Mouse (Mus musculus): ENCODE measurements at regions not wholly inside any gene's neighbourhood (a gene's known extent, or its start where the extent isn't known, plus 50 kb on each side); places are given as distances from the start of the nearest gene placed in this dataset.

DNA sequence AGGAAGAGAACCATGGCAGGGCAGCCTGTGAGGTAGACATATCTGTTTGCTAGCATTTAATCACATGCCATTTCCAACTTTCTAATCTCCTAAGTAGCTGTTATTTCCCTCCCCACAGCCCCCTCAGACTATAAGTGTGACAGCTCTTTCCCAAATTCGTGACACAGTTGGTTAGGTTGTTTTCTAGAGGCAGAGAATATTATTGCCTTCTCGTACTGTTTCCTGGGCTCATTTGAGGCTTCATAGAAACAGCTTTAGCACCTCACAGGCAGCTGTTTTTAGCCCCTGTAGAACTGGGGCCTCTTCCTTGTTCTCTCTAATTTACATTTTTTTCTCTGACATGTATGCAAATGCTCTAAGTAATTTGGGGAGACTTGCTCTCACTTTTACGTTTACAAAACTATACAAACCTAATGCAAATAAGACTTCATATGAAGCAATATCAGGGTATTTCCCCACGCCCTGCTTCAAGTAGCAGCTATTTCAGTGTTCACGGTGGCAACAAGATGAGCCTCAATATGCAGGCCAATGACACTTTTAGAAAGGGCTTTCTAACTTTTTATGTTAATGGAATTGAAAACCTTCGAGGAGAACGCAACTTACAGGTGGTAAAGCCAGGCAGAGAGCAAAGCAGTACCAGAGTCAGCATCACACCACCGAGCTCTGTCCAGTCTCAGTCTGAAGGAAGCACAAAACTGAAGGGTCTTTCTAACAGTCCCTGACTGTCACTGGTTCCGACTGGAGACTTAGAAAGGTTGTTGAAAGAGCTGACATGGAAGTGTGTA is 79.4 kb downstream of the Fam43a start:
- H3K4me3 ChIP-seq (ENCODE audit: low read length): no peak overlapping the region
- no peaks in the 10 kb centered on the region for H3K27me3 ChIP-seq (ENCODE audit: control insufficient read depth, insufficient read depth, low read length)
- ATAC-seq (replicated peaks; ENCODE audit: extremely low read depth, insufficient read depth, low FRiP score): no peak
- no peak overlapping the region for H3K4me2 ChIP-seq (ENCODE audit: low read depth, low read length)
- H3K9me3 ChIP-seq (replicated peaks; ENCODE audit: control insufficient read depth, low read length): peaks cover under 1% of the 10 kb centered on the region; the same call in 1 of the 2 replicates
- H3K4me1 ChIP-seq (ENCODE audit: control insufficient read depth, insufficient read depth, low read length): no peaks in the 10 kb centered on the region
- H3K27ac ChIP-seq (ENCODE audit: low read length): no peak overlapping the region
- H3K36me3 ChIP-seq (ENCODE audit: control insufficient read depth, insufficient read depth): no peaks in the 10 kb centered on the region
- 79% methylated on average over 9 of the region's 9 CpGs for WGBS
- H3K9ac ChIP-seq (ENCODE audit: low read length): no peak overlapping the region

DNA sequence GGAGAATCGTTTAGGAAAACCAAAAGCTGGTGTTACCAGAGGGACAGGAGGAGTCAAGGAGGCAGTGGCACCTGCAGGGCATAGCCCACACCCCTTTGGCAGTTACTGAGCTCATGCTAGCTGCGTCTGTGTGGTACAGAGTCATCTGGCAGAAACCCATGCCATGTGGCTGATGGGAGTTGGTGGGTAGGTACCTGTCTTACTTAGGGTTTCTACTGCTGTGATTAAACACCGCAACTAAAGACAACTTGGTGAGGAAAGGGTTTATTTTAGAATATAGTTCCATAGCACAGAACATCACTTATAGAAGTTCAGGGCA is 79.9 kb downstream of the Fam43a start:
- WGBS: 83% methylated on average over 3 of the region's 3 CpGs
- ATAC-seq (replicated peaks; ENCODE audit: extremely low read depth, insufficient read depth, low FRiP score): no peak
- no peaks in the 10 kb centered on the region for H3K4me1 ChIP-seq (ENCODE audit: control insufficient read depth, insufficient read depth, low read length)
- no peaks in the 10 kb centered on the region for H3K36me3 ChIP-seq (ENCODE audit: control insufficient read depth, insufficient read depth)
- H3K27me3 ChIP-seq (ENCODE audit: control insufficient read depth, insufficient read depth, low read length): no peaks in the 10 kb centered on the region
- no peak overlapping the region for H3K4me3 ChIP-seq (ENCODE audit: low read length)
- H3K9me3 ChIP-seq (replicated peaks; ENCODE audit: control insufficient read depth, low read length): peaks cover 6% of the 10 kb centered on the region
- no peak overlapping the region for H3K9ac ChIP-seq (ENCODE audit: low read length)
- no peak overlapping the region for H3K4me2 ChIP-seq (ENCODE audit: low read depth, low read length)
- H3K27ac ChIP-seq (ENCODE audit: low read length): no peak overlapping the region

DNA sequence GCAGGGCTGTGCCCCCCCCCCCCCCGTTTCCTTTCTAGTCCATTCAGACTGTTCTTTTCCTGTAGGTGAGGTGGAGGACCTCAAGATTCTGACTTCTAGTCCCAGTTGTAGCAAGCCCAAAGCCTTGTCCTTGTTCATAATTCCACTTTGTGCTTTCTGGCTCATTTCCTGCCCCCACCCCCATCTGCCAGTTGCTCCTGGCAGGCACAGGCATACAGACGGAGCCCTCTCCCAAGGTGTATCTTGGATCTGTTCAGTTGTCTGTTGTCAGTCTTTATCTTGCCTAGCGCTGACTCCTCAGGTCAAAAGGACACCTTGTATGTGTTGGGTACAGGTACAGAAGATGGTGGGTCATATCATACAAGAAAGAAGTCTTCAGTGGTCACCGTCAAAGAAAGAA is 81.9 kb downstream of the Fam43a start:
- Histone ChIP-seq H3K4me3 (ENCODE audit: low read length) (no peak overlapping the region), H3K36me3 (ENCODE audit: control insufficient read depth, insufficient read depth) (no peaks in the 10 kb centered on the region), H3K9me3 (replicated peaks; ENCODE audit: control insufficient read depth, low read length) (peaks cover 8% of the 10 kb centered on the region), H3K9ac (ENCODE audit: low read length) (no peak overlapping the region), H3K4me1 (ENCODE audit: control insufficient read depth, insufficient read depth, low read length) (no peaks in the 10 kb centered on the region), H3K27me3 (ENCODE audit: control insufficient read depth, insufficient read depth, low read length) (no peaks in the 10 kb centered on the region), H3K4me2 (ENCODE audit: low read depth, low read length) (no peak overlapping the region), H3K27ac (ENCODE audit: low read length) (no peak overlapping the region)
- 78% methylated on average over 4 of the region's 4 CpGs for WGBS
- ATAC-seq (replicated peaks; ENCODE audit: extremely low read depth, insufficient read depth, low FRiP score): no peak

DNA sequence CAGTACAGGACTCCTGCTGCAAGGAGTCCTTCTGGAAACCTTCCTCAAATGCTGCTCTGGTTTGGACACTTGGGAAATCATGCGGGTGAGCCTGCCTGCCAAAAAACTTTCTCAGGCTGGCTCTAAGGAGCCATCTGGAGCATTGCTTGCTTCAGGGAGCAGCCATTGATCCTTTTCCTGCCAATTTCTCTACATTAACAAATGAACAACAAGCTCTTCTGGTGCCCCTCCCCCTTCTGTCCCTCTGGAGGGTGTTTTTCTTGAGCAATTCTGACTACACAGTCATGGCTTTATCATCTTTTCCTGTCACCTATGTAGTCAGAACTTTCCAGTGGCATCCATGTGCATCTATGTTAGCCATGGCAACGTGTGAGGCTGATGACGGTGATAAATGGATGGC is 84.5 kb downstream of the Fam43a start:
- no peaks in the 10 kb centered on the region for H3K27me3 ChIP-seq (ENCODE audit: control insufficient read depth, insufficient read depth, low read length)
- H3K4me2 ChIP-seq (ENCODE audit: low read depth, low read length): no peak overlapping the region
- 87% methylated on average over 3 of the region's 3 CpGs for WGBS
- no peak overlapping the region for H3K27ac ChIP-seq (ENCODE audit: low read length)
- H3K9ac ChIP-seq (ENCODE audit: low read length): no peak overlapping the region
- peaks cover 8% of the 10 kb centered on the region for H3K9me3 ChIP-seq (replicated peaks; ENCODE audit: control insufficient read depth, low read length)
- no peaks in the 10 kb centered on the region for H3K36me3 ChIP-seq (ENCODE audit: control insufficient read depth, insufficient read depth)
- no peaks in the 10 kb centered on the region for H3K4me1 ChIP-seq (ENCODE audit: control insufficient read depth, insufficient read depth, low read length)
- no peak overlapping the region for H3K4me3 ChIP-seq (ENCODE audit: low read length)
- no peak for ATAC-seq (replicated peaks; ENCODE audit: extremely low read depth, insufficient read depth, low FRiP score)

DNA sequence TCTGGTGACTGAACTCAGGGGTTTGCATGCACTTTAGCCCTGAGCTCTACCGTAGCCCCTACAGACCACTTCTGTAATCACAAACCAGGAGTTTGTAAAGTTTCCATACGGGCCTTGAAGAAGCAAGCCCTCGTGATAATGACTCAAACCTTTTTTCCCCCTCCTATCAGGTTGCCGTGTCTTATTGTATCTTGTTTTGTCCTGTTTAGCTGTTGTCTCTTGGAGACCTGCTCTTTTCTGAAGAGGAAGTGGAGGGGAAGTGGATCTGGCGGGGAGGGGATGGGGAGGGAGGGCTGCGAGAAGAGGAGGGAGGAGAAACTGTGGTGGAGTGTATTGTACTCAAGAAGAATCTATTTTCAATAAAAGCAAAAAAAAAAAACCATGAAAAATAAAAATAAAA is 87.0 kb downstream of the Fam43a start:
- ATAC-seq (replicated peaks; ENCODE audit: extremely low read depth, insufficient read depth, low FRiP score): no peak

DNA sequence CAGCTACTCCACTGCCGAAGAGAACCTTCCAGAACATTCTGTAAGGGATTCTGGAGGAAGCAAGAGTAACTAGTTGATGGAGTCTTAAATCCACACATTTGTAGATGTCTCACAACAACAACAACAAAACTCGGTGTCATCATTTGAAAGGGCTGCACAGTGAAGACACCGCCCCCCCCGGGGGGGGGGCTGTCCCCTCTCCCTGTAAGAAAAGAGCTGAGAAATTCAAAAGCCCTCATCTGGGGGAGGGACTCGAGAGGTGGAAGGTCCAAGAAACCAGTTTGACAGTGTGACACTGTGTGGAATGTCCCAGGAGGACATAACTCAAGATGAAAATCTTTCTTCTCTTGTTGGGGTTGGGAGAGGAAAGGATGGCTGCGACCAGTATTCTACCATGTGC is 87.7 kb downstream of the Fam43a start:
- Histone ChIP-seq H3K4me3 (ENCODE audit: low read length) (no peak overlapping the region), H3K4me1 (ENCODE audit: control insufficient read depth, insufficient read depth, low read length) (no peaks in the 10 kb centered on the region), H3K27ac (ENCODE audit: low read length) (no peak overlapping the region), H3K27me3 (ENCODE audit: control insufficient read depth, insufficient read depth, low read length) (no peaks in the 10 kb centered on the region), H3K9ac (ENCODE audit: low read length) (no peak overlapping the region), H3K9me3 (replicated peaks; ENCODE audit: control insufficient read depth, low read length) (peaks cover 8% of the 10 kb centered on the region), H3K4me2 (ENCODE audit: low read depth, low read length) (no peak overlapping the region), H3K36me3 (ENCODE audit: control insufficient read depth, insufficient read depth) (no peaks in the 10 kb centered on the region)
- 88% methylated on average over 6 of the region's 6 CpGs for WGBS
- ATAC-seq (replicated peaks; ENCODE audit: extremely low read depth, insufficient read depth, low FRiP score): no peak

More for the DNA sequence above, 87.0 kb downstream of the Fam43a start:
- Histone ChIP-seq H3K27ac (ENCODE audit: low read length) (no peak overlapping the region), H3K27me3 (ENCODE audit: control insufficient read depth, insufficient read depth, low read length) (no peaks in the 10 kb centered on the region), H3K4me1 (ENCODE audit: control insufficient read depth, insufficient read depth, low read length) (no peaks in the 10 kb centered on the region), H3K4me2 (ENCODE audit: low read depth, low read length) (no peak overlapping the region), H3K9me3 (replicated peaks; ENCODE audit: control insufficient read depth, low read length) (peaks cover 8% of the 10 kb centered on the region), H3K4me3 (ENCODE audit: low read length) (no peak overlapping the region), H3K9ac (ENCODE audit: low read length) (no peak overlapping the region), H3K36me3 (ENCODE audit: control insufficient read depth, insufficient read depth) (no peaks in the 10 kb centered on the region)
- 43% methylated on average over 6 of the region's 6 CpGs for WGBS

DNA sequence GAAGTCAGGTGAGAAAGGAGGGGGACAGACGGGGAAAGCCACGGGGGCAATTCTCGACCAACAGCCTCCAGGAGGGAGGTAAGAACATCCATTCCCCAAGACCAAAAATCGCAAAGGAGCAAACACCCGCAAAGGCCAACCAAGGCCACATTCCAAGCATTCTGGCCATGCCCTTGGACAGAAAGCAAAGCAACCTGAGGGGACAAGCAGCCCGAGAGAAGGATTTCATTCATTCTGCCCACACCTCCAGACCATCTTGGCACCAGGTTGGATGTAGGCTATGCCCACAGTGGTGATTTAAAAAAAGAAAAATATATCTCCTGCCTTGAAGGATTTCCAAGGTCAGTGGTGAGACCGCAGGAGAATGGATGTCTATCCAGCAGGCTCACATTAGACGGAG is 88.2 kb downstream of the Fam43a start:
- Histone ChIP-seq H3K9ac (ENCODE audit: low read length) (no peak overlapping the region), H3K36me3 (ENCODE audit: control insufficient read depth, insufficient read depth) (no peaks in the 10 kb centered on the region), H3K4me1 (ENCODE audit: control insufficient read depth, insufficient read depth, low read length) (no peaks in the 10 kb centered on the region; the same call in 1 of the 2 replicates), H3K27ac (ENCODE audit: low read length) (no peak overlapping the region), H3K4me3 (ENCODE audit: low read length) (no peak overlapping the region), H3K4me2 (ENCODE audit: low read depth, low read length) (no peak overlapping the region), H3K27me3 (ENCODE audit: control insufficient read depth, insufficient read depth, low read length) (no peaks in the 10 kb centered on the region), H3K9me3 (replicated peaks; ENCODE audit: control insufficient read depth, low read length) (peaks cover 8% of the 10 kb centered on the region)
- WGBS: 72% methylated on average over 8 of the region's 8 CpGs
- ATAC-seq (replicated peaks; ENCODE audit: extremely low read depth, insufficient read depth, low FRiP score): no peak

DNA sequence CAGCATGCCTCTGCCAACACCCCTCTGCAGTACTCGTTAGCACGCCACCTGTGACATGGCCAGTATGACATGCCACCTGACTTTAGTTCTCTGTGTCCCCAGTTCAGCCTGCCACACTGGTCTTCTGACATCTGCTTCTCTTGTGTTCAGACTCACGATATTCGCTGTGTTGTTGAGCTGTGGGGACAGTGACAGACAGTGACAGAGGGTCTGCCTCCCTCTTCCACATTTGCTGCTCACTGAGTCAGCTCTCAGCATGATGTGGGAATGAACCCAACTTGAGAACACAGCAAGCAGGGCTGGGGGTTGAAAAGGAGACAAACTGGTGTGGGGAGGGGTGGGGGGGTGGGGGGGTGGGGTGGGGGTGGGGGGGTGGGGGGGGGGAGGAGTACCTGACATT is 91.0 kb downstream of the Fam43a start:
- Histone ChIP-seq H3K9ac (ENCODE audit: low read length) (no peak overlapping the region), H3K27me3 (ENCODE audit: control insufficient read depth, insufficient read depth, low read length) (no peaks in the 10 kb centered on the region), H3K4me3 (ENCODE audit: low read length) (no peak overlapping the region), H3K27ac (ENCODE audit: low read length) (no peak overlapping the region), H3K4me1 (ENCODE audit: control insufficient read depth, insufficient read depth, low read length) (peaks cover 5% of the 10 kb centered on the region), H3K9me3 (replicated peaks; ENCODE audit: control insufficient read depth, low read length) (no peaks in the 10 kb centered on the region), H3K36me3 (ENCODE audit: control insufficient read depth, insufficient read depth) (no peaks in the 10 kb centered on the region), H3K4me2 (ENCODE audit: low read depth, low read length) (no peak overlapping the region)
- 64% methylated on average over 4 of the region's 4 CpGs for WGBS
- no peak for ATAC-seq (replicated peaks; ENCODE audit: extremely low read depth, insufficient read depth, low FRiP score)

DNA sequence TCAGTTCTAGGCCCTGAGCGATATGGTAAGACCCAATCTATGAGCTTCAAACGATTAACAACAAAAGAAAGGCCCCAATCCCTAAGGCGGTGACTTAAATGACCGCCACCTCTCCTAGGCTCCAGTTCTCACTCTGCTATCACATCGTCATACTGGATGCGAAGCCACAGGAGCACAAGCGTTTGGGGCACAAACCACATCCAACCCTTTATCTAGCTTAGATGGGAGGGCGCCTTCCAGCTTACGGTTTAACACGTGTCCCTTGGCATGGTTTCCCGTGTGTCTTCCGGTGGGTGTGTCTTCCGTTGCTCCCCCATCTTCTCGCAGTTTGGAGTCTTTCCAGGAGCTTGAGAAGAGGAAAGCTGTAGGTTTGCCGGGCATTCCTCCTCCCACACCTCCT is 92.4 kb downstream of the Fam43a start:
- no peak for ATAC-seq (replicated peaks; ENCODE audit: extremely low read depth, insufficient read depth, low FRiP score)
- H3K27me3 ChIP-seq (ENCODE audit: control insufficient read depth, insufficient read depth, low read length): no peaks in the 10 kb centered on the region
- WGBS: 65% methylated on average over 15 of the region's 15 CpGs
- peaks cover 5% of the 10 kb centered on the region for H3K4me1 ChIP-seq (ENCODE audit: control insufficient read depth, insufficient read depth, low read length)
- no peak overlapping the region for H3K27ac ChIP-seq (ENCODE audit: low read length)
- H3K4me3 ChIP-seq (ENCODE audit: low read length): no peak overlapping the region
- no peak overlapping the region for H3K4me2 ChIP-seq (ENCODE audit: low read depth, low read length)
- H3K36me3 ChIP-seq (ENCODE audit: control insufficient read depth, insufficient read depth): no peaks in the 10 kb centered on the region
- H3K9ac ChIP-seq (ENCODE audit: low read length): no peak overlapping the region
- no peaks in the 10 kb centered on the region for H3K9me3 ChIP-seq (replicated peaks; ENCODE audit: control insufficient read depth, low read length)
